Mouse (Mus musculus) heart, postnatal 25 days (tissue): Measurements from ENCODE around the gene Psmf1. TPM values are rescaled to one million over a fixed set of nuclear protein-coding genes. Genes with fewer than 3 reads are reported as not detected.

ENCODE experiments used
- total RNA-seq, 2 experiments: library from RNA; stranded (reverse); gene quantifications; 2 replicates each; pipeline ENCODE4 v1.2.3; 2021

The Psmf1 gene
- total RNA-seq, 2 experiments from 2014 or later, result 23.0 to 24.0 TPM

Other genes with a start within 250 kb of the Psmf1 start
- gene Fkbp1a, start 201.7 kb downstream of the Psmf1 start, total RNA-seq, result 100 to 1,000 TPM; 240 to 249 TPM
- gene Sdcbp2, start 171.6 kb downstream of the Psmf1 start, total RNA-seq, result 1 to 10 TPM; 1.0 to 2.3 TPM
- 1 to 10 TPM; 5.3 TPM for gene Snph, start 111.6 kb downstream of the Psmf1 start, total RNA-seq
- gene Rad21l, start 75.7 kb downstream of the Psmf1 start, total RNA-seq, result not detected
- gene Tmem74b, start 42.2 kb downstream of the Psmf1 start, total RNA-seq, result 1 to 10 TPM; 5.3 to 5.7 TPM
- not detected for gene Rspo4, start 98.7 kb upstream of the Psmf1 start, total RNA-seq
- gene Angpt4, start 167.0 kb upstream of the Psmf1 start, total RNA-seq, result under 1 TPM; 0.13 to 0.39 TPM
- 1 to 10 TPM; 4.5 to 4.7 TPM for gene Fam110a, start 236.0 kb upstream of the Psmf1 start, total RNA-seq